Mouse (Mus musculus) G1E (cell line): Measurements from ENCODE around the gene Frmd5.

ENCODE experiments used
- CTCF ChIP-seq: IDR thresholded peaks from 2 replicates; pipeline ENCODE4 v1.5.1; 2012; ENCODE audit warnings: low read depth, low read length, inconsistent platforms, mixed read lengths
- GATA1 ChIP-seq: IDR thresholded peaks from 2 replicates; pipeline ENCODE4 v1.6.1; 2012; ENCODE audit warnings: borderline replicate concordance, low read length, inconsistent platforms, mixed read lengths
- GATA2 ChIP-seq: IDR thresholded peaks from 2 replicates; pipeline ENCODE4 v1.6.1; 2012; ENCODE audit warnings: low read depth, low read length, inconsistent platforms, borderline replicate concordance
- POLR2AphosphoS5 ChIP-seq: IDR thresholded peaks from 2 replicates; pipeline ENCODE4 v1.6.1; 2012; ENCODE audit warnings: low read depth, low read length, inconsistent platforms; ENCODE audit not compliant: insufficient replicate concordance

- TF ChIP-seq CTCF (no peak), GATA1 (no peak), GATA2 (no peak), POLR2AphosphoS5 (no peak)
Observed at GRCm38 (mm10) chr2:121787767-121788166, 19.1 kb downstream of the Frmd5 start.
